19 mouse cellular contexts compared by ENCODE assay signal in genomic region chr7:35557577-35557976, GRCm38 (mm10). TPM values are rescaled to one million over a fixed set of nuclear protein-coding genes. Genes with fewer than 3 reads are reported as not detected.
DNase-seq lines count a peak whose midpoint lies in the region; ATAC-seq and TF ChIP-seq lines count a peak whose summit lies in the region.
"Had no signal": no experiment of that assay in that cellular context is flagged by ENCODE, and none has a peak within 500 bp of the region (broad histone marks: within the 10 kb centered on the region; RNA-seq: fewer than 3 reads in every experiment).

No protein-coding gene starts in this region.

- peaks cover 87% of the 10 kb centered on the region for H3K4me1 ChIP-seq in liver, embryonic 13.5 days (replicated peaks)
- H3K4me1 ChIP-seq in stomach, postnatal 0 days (replicated peaks; ENCODE audit: control insufficient read depth, insufficient read depth), result no peaks in the 10 kb centered on the region
- H3K4me1 ChIP-seq in midbrain, embryonic 14.5 days (ENCODE audit: control insufficient read depth, insufficient read depth, low read length), result peaks cover 6% of the 10 kb centered on the region; the same call in 1 of the 2 replicates

- peak overlapping the region; percentile 95 for H3K4me2 ChIP-seq in liver, embryonic 13.5 days
- H3K4me2 ChIP-seq in stomach, postnatal 0 days (replicated peaks; ENCODE audit: low read depth), result no peak overlapping the region
- H3K4me2 ChIP-seq in midbrain, embryonic 14.5 days (ENCODE audit: low read length), result no peak overlapping the region
- H3K4me2 ChIP-seq: embryonic facial prominence, embryonic 15.5 days; forebrain, embryonic 13.5 days; hindbrain, embryonic 14.5 days; limb, embryonic 15.5 days had no signal

- H3K4me3 ChIP-seq in liver, embryonic 13.5 days (replicated peaks), result no peak overlapping the region
- H3K4me3 ChIP-seq in stomach, postnatal 0 days (ENCODE audit: low read depth, low read length), result no peak overlapping the region
- H3K4me3 ChIP-seq in midbrain, embryonic 14.5 days (replicated peaks; ENCODE audit: low read depth, low read length), result no peak overlapping the region
- H3K4me3 ChIP-seq: embryonic facial prominence, embryonic 15.5 days; forebrain, embryonic 13.5 days; limb, embryonic 15.5 days had no signal

- no peak for TF ChIP-seq CTCF in stomach, postnatal 0 days (IDR thresholded peaks at IDR 0.05; ENCODE audit: low read depth)

- intact Hi-C loops in gastrocnemius, postnatal 36 days (cut with DNase I), result no loop called here

- WGBS in liver, embryonic 13.5 days (ENCODE audit: insufficient replicate concordance), result 3% methylated on average over 3 of the region's 3 CpGs
- WGBS in stomach, postnatal 0 days, result 58% methylated on average over 3 of the region's 3 CpGs
- WGBS in midbrain, embryonic 14.5 days, result 91% methylated on average over 3 of the region's 3 CpGs

- H3K36me3 ChIP-seq in liver, embryonic 13.5 days, result peaks cover 3% of the 10 kb centered on the region
- H3K36me3 ChIP-seq in stomach, postnatal 0 days (ENCODE audit: control insufficient read depth, insufficient read depth, low read length), result no peaks in the 10 kb centered on the region
- H3K36me3 ChIP-seq in midbrain, embryonic 14.5 days (ENCODE audit: control insufficient read depth, insufficient read depth, low read length), result no peaks in the 10 kb centered on the region
- H3K36me3 ChIP-seq: embryonic facial prominence, embryonic 15.5 days; limb, embryonic 15.5 days had no signal

- H3K27ac ChIP-seq in liver, embryonic 13.5 days, result peak overlapping the region; percentile 99
- H3K27ac ChIP-seq in stomach, postnatal 0 days (replicated peaks), result peak overlapping the region; percentile 49
- H3K27ac ChIP-seq in midbrain, embryonic 14.5 days (replicated peaks; ENCODE audit: low read depth, low read length), result no peak overlapping the region
- H3K27ac ChIP-seq: embryonic facial prominence, embryonic 15.5 days; forebrain, embryonic 13.5 days; hindbrain, embryonic 14.5 days; limb, embryonic 15.5 days had no signal

- H3K27me3 ChIP-seq in liver, embryonic 13.5 days, result no peaks in the 10 kb centered on the region
- H3K27me3 ChIP-seq in stomach, postnatal 0 days (ENCODE audit: control insufficient read depth, insufficient read depth, low read length), result no peaks in the 10 kb centered on the region
- no peaks in the 10 kb centered on the region for H3K27me3 ChIP-seq in midbrain, embryonic 14.5 days (ENCODE audit: control insufficient read depth, insufficient read depth, low read length)
- H3K27me3 ChIP-seq: embryonic facial prominence, embryonic 15.5 days; forebrain, embryonic 13.5 days; limb, embryonic 15.5 days had no signal

- peak overlapping the region; percentile 97 for H3K9ac ChIP-seq in liver, embryonic 13.5 days
- H3K9ac ChIP-seq in stomach, postnatal 0 days (ENCODE audit: low read length), result no peak overlapping the region
- no peak overlapping the region for H3K9ac ChIP-seq in midbrain, embryonic 14.5 days (replicated peaks; ENCODE audit: low read length)
- H3K9ac ChIP-seq: embryonic facial prominence, embryonic 15.5 days; forebrain, embryonic 13.5 days; hindbrain, embryonic 14.5 days; limb, embryonic 15.5 days had no signal

- peak; percentile 56 for ATAC-seq in common myeloid progenitor, adult 5-6 weeks (replicated peaks; ENCODE audit: low read depth, poor library complexity, severe bottlenecking)
- no peak for ATAC-seq in liver, embryonic 13.5 days (ENCODE audit: low read depth)
- ATAC-seq in stomach, postnatal 0 days (ENCODE audit: low FRiP score, low TSS enrichment), result no peak
- ATAC-seq in midbrain, embryonic 14.5 days (ENCODE audit: low FRiP score, low TSS enrichment), result no peak
- ATAC-seq: activated CD4-positive, CD25-positive, alpha-beta regulatory T cell, adult 4 months; forebrain, embryonic 13.5 days; midbrain, embryonic 16.5 days had no signal

- no peaks in the 10 kb centered on the region for H3K9me3 ChIP-seq in liver, embryonic 13.5 days (replicated peaks)
- H3K9me3 ChIP-seq in stomach, postnatal 0 days (ENCODE audit: control insufficient read depth, low read length), result no peaks in the 10 kb centered on the region
- H3K9me3 ChIP-seq in midbrain, embryonic 14.5 days (ENCODE audit: control insufficient read depth, low read length), result no peaks in the 10 kb centered on the region
- H3K9me3 ChIP-seq: embryonic facial prominence, embryonic 15.5 days; forebrain, embryonic 13.5 days; limb, embryonic 15.5 days had no signal

- peak; percentile 10 for DNase-seq in lung, postnatal 25 days (ENCODE audit: low spot score)
- DNase-seq in lung, postnatal 4 days, result no peak
- no peak for DNase-seq in liver, embryonic 13.5 days
- no peak for DNase-seq in stomach, postnatal 0 days (ENCODE audit: low spot score)
- DNase-seq in gastrocnemius, postnatal 36 days, result no peak
- DNase-seq in Muller cell, postnatal 12 days (ENCODE audit: inconsistent ontology term), result no peak
- DNase-seq in midbrain, embryonic 14.5 days, result no peak
- DNase-seq: cerebellum, adult 11-12 months; kidney, postnatal 10 days; thymus, postnatal 25 days had no signal

- TF ChIP-seq EP300 in stomach, postnatal 0 days (optimal IDR thresholded peaks at IDR 0.05), result no peak

RNA-seq across cellular contexts. Expression of gene Nudt19, which starts 1.5 kb away (rescaled TPM):
- total RNA-seq in common myeloid progenitor, adult 5-6 weeks (2017), result 50.9 and 53.3 TPM in 2 replicates
- 96.0 and 105 TPM in 2 replicates for polyA plus RNA-seq in liver, embryonic 13.5 days (2015; fragmentation: Nextera tagmentation; extraction: Ambion mirVana)
- 60.8 and 68.9 TPM in 2 replicates for polyA plus RNA-seq in stomach, postnatal 0 days (2015; fragmentation: Nextera tagmentation; extraction: Ambion mirVana)
- total RNA-seq in gastrocnemius, postnatal 36 days (2021), result 10 to 100 TPM; 39.5 to 40.8 TPM
- polyA plus RNA-seq in midbrain, embryonic 14.5 days (2014; fragmentation: Nextera tagmentation; extraction: Ambion mirVana), result 86.2 and 87.1 TPM in 2 replicates

RNA-seq across cellular contexts. Expression of gene Tdrd12, which starts 20.0 kb away (rescaled TPM):
- total RNA-seq in common myeloid progenitor, adult 5-6 weeks (2017), result not detected in 2 replicates
- 0.07 and 0.33 TPM in 2 replicates for polyA plus RNA-seq in liver, embryonic 13.5 days (2015; fragmentation: Nextera tagmentation; extraction: Ambion mirVana)
- 0.19 and 0.47 TPM in 2 replicates for polyA plus RNA-seq in stomach, postnatal 0 days (2015; fragmentation: Nextera tagmentation; extraction: Ambion mirVana)
- not detected for total RNA-seq in gastrocnemius, postnatal 36 days (2021)
- 0.65 and 0.97 TPM in 2 replicates for polyA plus RNA-seq in midbrain, embryonic 14.5 days (2014; fragmentation: Nextera tagmentation; extraction: Ambion mirVana)
- polyA plus RNA-seq: activated CD4-positive, CD25-positive, alpha-beta regulatory T cell, adult 4 months; small intestine, adult 2 months; stomach, embryonic 14.5 days had no signal

RNA-seq across cellular contexts. Expression of gene Rgs9bp, which starts 27.8 kb away (rescaled TPM):
- 1.4 and 2.1 TPM in 2 replicates for total RNA-seq in common myeloid progenitor, adult 5-6 weeks (2017)
- polyA plus RNA-seq in liver, embryonic 13.5 days (2015; fragmentation: Nextera tagmentation; extraction: Ambion mirVana), result 0.03 and 0.05 TPM in 2 replicates
- 0.28 and 0.48 TPM in 2 replicates for polyA plus RNA-seq in stomach, postnatal 0 days (2015; fragmentation: Nextera tagmentation; extraction: Ambion mirVana)
- total RNA-seq in gastrocnemius, postnatal 36 days (2021), result under 1 TPM in 1 of 2 experiments, not detected in 1; 0.05 TPM
- polyA plus RNA-seq in midbrain, embryonic 14.5 days (2014; fragmentation: Nextera tagmentation; extraction: Ambion mirVana), result 0.07 TPM in 1 of 2 replicates, not detected in the other

RNA-seq across cellular contexts. Expression of gene Ankrd27, which starts 28.5 kb away (rescaled TPM):
- 42.0 and 50.0 TPM in 2 replicates for total RNA-seq in common myeloid progenitor, adult 5-6 weeks (2017)
- 26.1 and 31.7 TPM in 2 replicates for polyA plus RNA-seq in liver, embryonic 13.5 days (2015; fragmentation: Nextera tagmentation; extraction: Ambion mirVana)
- 17.0 and 17.3 TPM in 2 replicates for polyA plus RNA-seq in stomach, postnatal 0 days (2015; fragmentation: Nextera tagmentation; extraction: Ambion mirVana)
- total RNA-seq in gastrocnemius, postnatal 36 days (2021), result 10 to 100 TPM in 1 of 2 experiments, 1 to 10 TPM in 1; 7.4 to 10.6 TPM
- 15.6 and 17.9 TPM in 2 replicates for polyA plus RNA-seq in midbrain, embryonic 14.5 days (2014; fragmentation: Nextera tagmentation; extraction: Ambion mirVana)
